Mouse (Mus musculus) CH12.LX (cell line): ENCODE results near the gene Hes2. TPM values are rescaled to one million over a fixed set of nuclear protein-coding genes. Genes with fewer than 3 reads are reported as not detected.

Source experiments
- DNase-seq: peaks from one replicate; pipeline ENCODE4 v3.0.0-alpha.2; 2013; ENCODE audit errors: extremely low read depth
- H3K27ac ChIP-seq: 2 replicates; pipeline ENCODE4 v1.5.1; 2012; ENCODE audit warnings: low read depth, mild to moderate bottlenecking, control low read depth, moderate library complexity; ENCODE audit not compliant: insufficient read depth
- H3K27me3 ChIP-seq: replicated peaks from 2 replicates; pipeline ENCODE3; 2012; ENCODE audit warnings: inconsistent platforms
- H3K36me3 ChIP-seq, 2 experiments: replicated peaks in 1 of 2; 2 replicates each; pipeline versions ENCODE3 to v1.6.1; 2012; ENCODE audit warnings: inconsistent platforms in 1 of 2, low read length in 1 of 2, mild to moderate bottlenecking in 1 of 2, mixed read lengths in 1 of 2, moderate library complexity in 1 of 2; ENCODE audit not compliant: control insufficient read depth in 1 of 2, insufficient read depth in 1 of 2
- H3K4me1 ChIP-seq, 2 experiments: 2 replicates each; pipeline ENCODE4 v1.6.1; 2012; ENCODE audit warnings: inconsistent platforms in 1 of 2, moderate library complexity in 1 of 2; ENCODE audit not compliant: insufficient read depth in 2 of 2, control insufficient read depth in 1 of 2
- H3K4me2 ChIP-seq: 2 replicates; pipeline ENCODE4 v1.6.1; 2012; ENCODE audit warnings: low read depth, mild to moderate bottlenecking, control low read depth; ENCODE audit not compliant: poor library complexity, insufficient read depth, severe bottlenecking
- H3K4me3 ChIP-seq, 3 experiments: fragments of 150-350 bp in 1 of 3; sonication (generic) in 1 of 3; replicated peaks in 1 of 3; 2 replicates each; pipeline versions ENCODE3 to v1.5.1; 2011 to 2012; ENCODE audit warnings: low read depth in 2 of 3, low read length in 2 of 3, mild to moderate bottlenecking in 2 of 3, moderate library complexity in 2 of 3, control low read depth in 1 of 3, improper control_type of control experiment in 1 of 3, inconsistent platforms in 1 of 3, mixed read lengths in 1 of 3; ENCODE audit not compliant: poor library complexity in 1 of 3
- H3K79me2 ChIP-seq: replicated peaks from 2 replicates; pipeline ENCODE4 v1.6.1; 2012; ENCODE audit warnings: mild to moderate bottlenecking, moderate library complexity; ENCODE audit not compliant: control insufficient read depth, poor library complexity, insufficient read depth, severe bottlenecking; ENCODE audit errors: extremely low read depth
- H3K9ac ChIP-seq: 2 replicates; pipeline ENCODE4 v1.6.1; 2012; ENCODE audit warnings: low read depth, mild to moderate bottlenecking, control low read depth, moderate library complexity; ENCODE audit not compliant: insufficient read depth
- H3K9me3 ChIP-seq: replicated peaks from 2 replicates; pipeline ENCODE3; 2012; ENCODE audit warnings: low read length, inconsistent platforms, mixed read lengths
- BHLHE40 ChIP-seq: IDR thresholded peaks from 2 replicates; pipeline ENCODE4 v1.6.1; 2011; ENCODE audit warnings: mild to moderate bottlenecking, low read depth, low read length, improper control_type of control experiment
- CHD1 ChIP-seq: IDR thresholded peaks from 2 replicates; pipeline ENCODE4 v1.6.1; 2012; ENCODE audit warnings: low read depth, low read length, improper control_type of control experiment, inconsistent platforms
- CHD2 ChIP-seq: IDR thresholded peaks from 2 replicates; pipeline ENCODE4 v1.6.1; 2011; ENCODE audit warnings: low read length, improper control_type of control experiment
- HCFC1 ChIP-seq: IDR thresholded peaks from 2 replicates; pipeline ENCODE4 v1.6.1; 2012; ENCODE audit warnings: low read depth, mild to moderate bottlenecking, inconsistent platforms, low read length, improper control_type of control experiment
- JUN ChIP-seq: IDR thresholded peaks from 2 replicates; pipeline ENCODE4 v1.6.1; 2011; ENCODE audit warnings: low read depth, mild to moderate bottlenecking, low read length, improper control_type of control experiment, moderate library complexity; ENCODE audit not compliant: insufficient read depth
- MAFK ChIP-seq: IDR thresholded peaks from 2 replicates; pipeline ENCODE4 v1.6.1; 2011; ENCODE audit warnings: low read length, improper control_type of control experiment; ENCODE audit not compliant: insufficient replicate concordance
- MAZ ChIP-seq: IDR thresholded peaks from 2 replicates; pipeline ENCODE4 v1.6.1; 2012; ENCODE audit warnings: low read depth, mild to moderate bottlenecking, inconsistent platforms, low read length, improper control_type of control experiment, moderate library complexity
- MEF2A ChIP-seq: IDR thresholded peaks from 2 replicates; pipeline ENCODE4 v1.6.1; 2014; ENCODE audit warnings: low read depth, mild to moderate bottlenecking, inconsistent platforms, low read length, improper control_type of control experiment, borderline replicate concordance
- MXI1 ChIP-seq: IDR thresholded peaks from 2 replicates; pipeline ENCODE4 v1.6.1; 2011; ENCODE audit warnings: mild to moderate bottlenecking, low read depth, low read length, improper control_type of control experiment
- PAX5 ChIP-seq: IDR thresholded peaks from 2 replicates; pipeline ENCODE4 v1.6.1; 2012; ENCODE audit warnings: low read length, inconsistent platforms, mixed read lengths
- SIN3A ChIP-seq: IDR thresholded peaks from 2 replicates; pipeline ENCODE4 v1.6.1; 2012; ENCODE audit warnings: low read length, improper control_type of control experiment, inconsistent platforms
- SMC3 ChIP-seq: IDR thresholded peaks from 2 replicates; pipeline ENCODE4 v1.6.1; 2011; ENCODE audit warnings: low read depth, low read length, improper control_type of control experiment
- TBP ChIP-seq: conservative IDR thresholded peaks from 2 replicates; pipeline ENCODE4 v1.6.1; 2011; ENCODE audit warnings: low read depth, low read length, improper control_type of control experiment
- TCF12 ChIP-seq: IDR thresholded peaks from 2 replicates; pipeline ENCODE4 v1.6.1; 2014; ENCODE audit warnings: low read depth, mild to moderate bottlenecking, inconsistent platforms, low read length, improper control_type of control experiment
- UBTF ChIP-seq: IDR thresholded peaks from 2 replicates; pipeline ENCODE4 v1.6.1; 2012; ENCODE audit warnings: low read depth, mild to moderate bottlenecking, inconsistent platforms, low read length, improper control_type of control experiment, moderate library complexity
- ZC3H11A ChIP-seq: IDR thresholded peaks from 2 replicates; pipeline ENCODE4 v1.6.1; 2012; ENCODE audit warnings: low read depth, mild to moderate bottlenecking, inconsistent platforms, low read length, improper control_type of control experiment
- dilution Hi-C: fragments of 300-500 bp; cut with MboI; formaldehyde crosslinking; loops from 2 replicates; pipeline ENCODE4 v1.14.3; 2020; ENCODE audit warnings: low sequenced_read_pairs; ENCODE audit not compliant: extremely low pct_unique_long_range_greater_than_20kb, extremely low pct_ligation_motif_present
- in situ Hi-C: fragments of 300-500 bp; cut with MboI; formaldehyde crosslinking; loops from 3 replicates; pipeline ENCODE4 v1.14.3; 2019; ENCODE audit warnings: low sequenced_read_pairs, low pct_ligation_motif_present, low pct_unique_long_range_greater_than_20kb, mixed read lengths
- polyA plus RNA-seq: library from polyadenylated mRNA; unstranded; fragments of >175 nt; gene quantifications from 2 replicates; pipeline ENCODE4 v1.2.1, GENCODE M21; 2012; ENCODE audit warnings: low read depth; ENCODE audit not compliant: insufficient read length
- total RNA-seq, 2 experiments: library from RNA; depleted of rRNA; stranded (reverse); fragments of 300-350 nt in 1 of 2; fragments of >200 nt in 1 of 2; gene quantifications; 2 replicates each; pipeline ENCODE4 v1.2.3; 2012 to 2014

Hes2 gene
- total and polyA plus RNA-seq, 3 experiments = not detected

DNA sequence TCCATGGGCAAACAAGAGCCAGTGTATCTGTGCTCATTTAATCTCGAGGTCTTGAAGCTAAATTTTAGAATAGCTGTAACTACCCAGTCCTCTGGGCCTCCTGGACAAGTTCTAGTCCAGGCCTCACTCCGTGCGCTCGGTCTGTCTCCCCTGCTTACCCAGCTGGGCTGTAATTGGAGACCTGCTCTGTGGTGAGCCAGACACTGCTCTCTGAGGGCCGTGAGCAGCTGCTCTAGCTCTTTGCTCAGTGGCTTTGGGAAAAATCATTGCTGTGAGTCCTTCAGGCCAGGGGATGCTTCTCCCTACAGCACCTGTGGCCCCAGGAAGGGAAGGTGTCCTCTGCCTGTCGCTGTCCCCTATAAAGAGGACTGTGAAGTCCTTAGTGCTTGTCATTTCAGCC lies 47.5 kb downstream of the Hes2 start:
- Histone ChIP-seq H3K4me3 (no peak overlapping the region), H3K9me3 (no peaks in the 10 kb centered on the region), H3K79me2 (no peaks in the 10 kb centered on the region), H3K27me3 (no peaks in the 10 kb centered on the region), H3K27ac (no peak overlapping the region), H3K36me3 (peaks cover 4 to 36% of the 10 kb centered on the region in 2 experiments), H3K9ac (no peak overlapping the region), H3K4me1 (peaks cover 10 to 43% of the 10 kb centered on the region in 2 experiments), H3K4me2 (no peak overlapping the region)
- no peak for TF ChIP-seq TBP
- TF ChIP-seq HCFC1 = no peak
- TF ChIP-seq BHLHE40 = no peak
- no peak for TF ChIP-seq ZC3H11A
- no peak for TF ChIP-seq CHD1
- no peak for TF ChIP-seq UBTF
- TF ChIP-seq SMC3 = no peak
- no peak for TF ChIP-seq PAX5
- dilution Hi-C loops = no loop called here
- DNase-seq = no peak
- in situ Hi-C loops = no loop called here

- Histone ChIP-seq H3K4me1 (peaks cover 5 to 26% of the 10 kb centered on the region in 2 experiments), H3K9me3 (no peaks in the 10 kb centered on the region), H3K27ac (no peak overlapping the region), H3K9ac (no peak overlapping the region), H3K27me3 (no peaks in the 10 kb centered on the region), H3K4me2 (no peak overlapping the region), H3K79me2 (no peaks in the 10 kb centered on the region), H3K36me3 (peaks cover 4 to 49% of the 10 kb centered on the region in 2 experiments), H3K4me3 (no peak overlapping the region)
- no peak for TF ChIP-seq SIN3A
- no peak for TF ChIP-seq BHLHE40
- no peak for TF ChIP-seq JUN
- TF ChIP-seq ZC3H11A = no peak
- no peak for TF ChIP-seq SMC3
- no peak for TF ChIP-seq MAZ
- no peak for TF ChIP-seq MAFK
- no peak for TF ChIP-seq CHD2
- no peak for TF ChIP-seq MXI1
- no peak for TF ChIP-seq TCF12
- TF ChIP-seq MEF2A = no peak
- in situ Hi-C loops = loop anchor here (5.0 kb wide), 2 partner anchors 32 to 83 kb away; partner anchors contain the start of genes Acot7 and Hes3
- DNase-seq = no peak
- dilution Hi-C loops = no loop called here
Measured at GRCm38 (mm10) chr4:152209623-152210022, 51.0 kb downstream of the Hes2 start.

Other genes with a start within 250 kb of the Hes2 start
- 63.5 and 81.2 TPM in 2 replicates for gene Dnajc11, start 225.2 kb upstream of the Hes2 start, total RNA-seq (2012; rRNA removed)
- 73.7 and 75.6 TPM in 2 replicates for gene Dnajc11, start 225.2 kb upstream of the Hes2 start, total RNA-seq (2014; rRNA removed)
- gene Dnajc11, start 225.2 kb upstream of the Hes2 start, polyA plus RNA-seq = 102 and 133 TPM in 2 replicates
- 20.0 and 27.6 TPM in 2 replicates for gene Thap3, start 169.9 kb upstream of the Hes2 start, total RNA-seq (2012; rRNA removed)
- 10.1 and 12.8 TPM in 2 replicates for gene Thap3, start 169.9 kb upstream of the Hes2 start, total RNA-seq (2014; rRNA removed)
- gene Thap3, start 169.9 kb upstream of the Hes2 start, polyA plus RNA-seq = 11.0 and 11.7 TPM in 2 replicates
- 4.9 and 5.0 TPM in 2 replicates for gene Phf13, start 162.6 kb upstream of the Hes2 start, total RNA-seq (2012; rRNA removed)
- 1.9 and 2.1 TPM in 2 replicates for gene Phf13, start 162.6 kb upstream of the Hes2 start, total RNA-seq (2014; rRNA removed)
- 3.9 and 4.9 TPM in 2 replicates for gene Phf13, start 162.6 kb upstream of the Hes2 start, polyA plus RNA-seq
- gene Klhl21, start 150.1 kb upstream of the Hes2 start, total RNA-seq (2012; rRNA removed) = 7.1 and 9.5 TPM in 2 replicates
- gene Klhl21, start 150.1 kb upstream of the Hes2 start, total RNA-seq (2014; rRNA removed) = 4.4 and 4.9 TPM in 2 replicates
- 9.1 and 9.4 TPM in 2 replicates for gene Klhl21, start 150.1 kb upstream of the Hes2 start, polyA plus RNA-seq
- 7.4 and 10.5 TPM in 2 replicates for gene Zbtb48, start 131.2 kb upstream of the Hes2 start, total RNA-seq (2012; rRNA removed)
- gene Zbtb48, start 131.2 kb upstream of the Hes2 start, total RNA-seq (2014; rRNA removed) = 8.6 and 10.5 TPM in 2 replicates
- 13.6 and 14.0 TPM in 2 replicates for gene Zbtb48, start 131.2 kb upstream of the Hes2 start, polyA plus RNA-seq
- 0.13 and 0.21 TPM in 2 replicates for gene Tas1r1, start 120.3 kb upstream of the Hes2 start, total RNA-seq (2012; rRNA removed)
- not detected in 2 replicates for gene Tas1r1, start 120.3 kb upstream of the Hes2 start, total RNA-seq (2014; rRNA removed)
- not detected in 2 replicates for gene Tas1r1, start 120.3 kb upstream of the Hes2 start, polyA plus RNA-seq
- 44.8 and 53.6 TPM in 2 replicates for gene Nol9, start 119.5 kb upstream of the Hes2 start, total RNA-seq (2012; rRNA removed)
- gene Nol9, start 119.5 kb upstream of the Hes2 start, total RNA-seq (2014; rRNA removed) = 44.7 and 47.2 TPM in 2 replicates
- gene Nol9, start 119.5 kb upstream of the Hes2 start, polyA plus RNA-seq = 54.3 and 60.5 TPM in 2 replicates
- gene Plekhg5, start 86.4 kb upstream of the Hes2 start, total RNA-seq (2012; rRNA removed) = 1.6 and 2.1 TPM in 2 replicates
- gene Plekhg5, start 86.4 kb upstream of the Hes2 start, total RNA-seq (2014; rRNA removed) = 0.05 and 0.09 TPM in 2 replicates
- 0.82 and 1.1 TPM in 2 replicates for gene Plekhg5, start 86.4 kb upstream of the Hes2 start, polyA plus RNA-seq
- 0.38 and 1.5 TPM in 2 replicates for gene Tnfrsf25, start 42.9 kb upstream of the Hes2 start, total RNA-seq (2012; rRNA removed)
- not detected in 2 replicates for gene Tnfrsf25, start 42.9 kb upstream of the Hes2 start, total RNA-seq (2014; rRNA removed)
- not detected in 2 replicates for gene Tnfrsf25, start 42.9 kb upstream of the Hes2 start, polyA plus RNA-seq
- 0.04 and 0.25 TPM in 2 replicates for gene Espn, start 6.5 kb upstream of the Hes2 start, total RNA-seq (2012; rRNA removed)
- not detected in 2 replicates for gene Espn, start 6.5 kb upstream of the Hes2 start, total RNA-seq (2014; rRNA removed)
- gene Espn, start 6.5 kb upstream of the Hes2 start, polyA plus RNA-seq = 0.08 TPM in 1 of 2 replicates, not detected in the other
- gene Acot7, start 19.3 kb downstream of the Hes2 start, total RNA-seq (2012; rRNA removed) = 55.1 and 61.6 TPM in 2 replicates
- gene Acot7, start 19.3 kb downstream of the Hes2 start, total RNA-seq (2014; rRNA removed) = 29.0 TPM in 2 replicates
- 71.1 and 83.3 TPM in 2 replicates for gene Acot7, start 19.3 kb downstream of the Hes2 start, polyA plus RNA-seq
- gene Gpr153, start 115.4 kb downstream of the Hes2 start, total RNA-seq (2012; rRNA removed) = 0.21 and 0.30 TPM in 2 replicates
- 0.61 and 0.70 TPM in 2 replicates for gene Gpr153, start 115.4 kb downstream of the Hes2 start, total RNA-seq (2014; rRNA removed)
- gene Gpr153, start 115.4 kb downstream of the Hes2 start, polyA plus RNA-seq = 1.4 and 1.8 TPM in 2 replicates
- gene Hes3, start 132.8 kb downstream of the Hes2 start, total RNA-seq (2012; rRNA removed) = 0.13 and 0.21 TPM in 2 replicates
- not detected in 2 replicates for gene Hes3, start 132.8 kb downstream of the Hes2 start, total RNA-seq (2014; rRNA removed)
- 0.17 TPM in 1 of 2 replicates, not detected in the other for gene Hes3, start 132.8 kb downstream of the Hes2 start, polyA plus RNA-seq
- 21.5 and 27.4 TPM in 2 replicates for gene Icmt, start 138.4 kb downstream of the Hes2 start, total RNA-seq (2012; rRNA removed)
- 17.8 and 18.5 TPM in 2 replicates for gene Icmt, start 138.4 kb downstream of the Hes2 start, total RNA-seq (2014; rRNA removed)
- 24.2 and 29.8 TPM in 2 replicates for gene Icmt, start 138.4 kb downstream of the Hes2 start, polyA plus RNA-seq
- 0.21 and 0.51 TPM in 2 replicates for gene Rnf207, start 160.1 kb downstream of the Hes2 start, total RNA-seq (2012; rRNA removed)
- gene Rnf207, start 160.1 kb downstream of the Hes2 start, total RNA-seq (2014; rRNA removed) = not detected in 2 replicates
- gene Rnf207, start 160.1 kb downstream of the Hes2 start, polyA plus RNA-seq = not detected in 2 replicates
- 1,590 and 1,720 TPM in 2 replicates for gene Rpl22, start 166.9 kb downstream of the Hes2 start, total RNA-seq (2012; rRNA removed)
- 1,936 and 1,966 TPM in 2 replicates for gene Rpl22, start 166.9 kb downstream of the Hes2 start, total RNA-seq (2014; rRNA removed)
- 1,935 and 2,300 TPM in 2 replicates for gene Rpl22, start 166.9 kb downstream of the Hes2 start, polyA plus RNA-seq
- gene Chd5, start 179.8 kb downstream of the Hes2 start, total RNA-seq (2012; rRNA removed) = 0.88 and 3.4 TPM in 2 replicates
- 0.44 and 0.49 TPM in 2 replicates for gene Chd5, start 179.8 kb downstream of the Hes2 start, total RNA-seq (2014; rRNA removed)
- 1.2 and 2.7 TPM in 2 replicates for gene Chd5, start 179.8 kb downstream of the Hes2 start, polyA plus RNA-seq